Mouse (Mus musculus): Measurements from ENCODE around the gene 2310039H08Rik. TPM values are rescaled to one million over a fixed set of nuclear protein-coding genes. Genes with fewer than 3 reads are reported as not detected.

Gene 2310039H08Rik
- polyA plus RNA-seq (2015; fragmentation: Illumina TruSeq; extraction: RNeasy Lipid Tissue Mini Kit (QIAGEN cat#74804); ENCODE audit: insufficient read depth, low replicate concordance): 6.3 TPM

DNA sequence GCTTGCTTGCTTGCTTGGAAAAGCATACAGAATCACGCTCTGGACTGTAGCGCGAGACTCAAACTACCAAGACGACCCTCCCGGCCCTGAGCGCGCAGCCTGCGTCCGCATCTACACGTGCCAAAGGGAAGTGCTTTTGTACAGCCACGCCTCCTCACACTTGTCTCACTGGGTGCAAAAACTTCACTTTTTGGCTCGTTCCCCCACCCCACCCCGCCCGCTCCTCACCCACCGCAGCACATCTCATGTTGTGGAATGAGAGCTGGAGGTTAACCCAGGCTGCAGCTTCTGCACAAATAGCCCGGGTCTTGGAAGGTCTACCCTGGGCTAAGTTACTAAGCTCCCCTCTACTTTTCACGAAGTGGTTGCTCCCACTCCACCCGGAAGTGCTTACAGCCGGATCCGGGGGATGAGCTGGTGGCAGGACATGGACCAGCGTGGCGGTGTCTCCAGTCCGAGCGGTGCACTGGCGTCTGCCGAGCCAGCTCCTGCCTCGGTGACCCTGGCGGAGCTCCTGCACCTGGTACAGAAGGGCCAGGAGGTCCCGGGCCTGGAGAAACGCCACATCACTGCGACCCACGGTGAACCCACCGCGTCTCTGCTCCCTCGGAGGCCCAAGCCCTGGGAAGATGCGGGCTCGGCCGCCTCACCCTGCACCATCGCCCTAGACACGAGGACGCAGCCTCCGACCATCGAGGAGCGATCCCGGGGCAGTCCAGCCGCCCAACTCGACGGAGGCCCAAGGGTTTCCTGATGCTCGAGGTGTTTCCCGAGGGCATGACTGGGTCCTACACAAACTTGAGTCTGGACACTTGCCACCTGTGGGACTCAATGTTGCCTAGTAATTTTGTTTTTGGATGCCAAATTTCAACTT lies at the start of gene 2310039H08Rik:
Gene 2310039H08Rik, plus strand, starts transcription at position 232 of the 874 bp plus-strand sequence.

GRCm38 (mm10) chr17:46728904-46729318 lies 43.5 kb upstream of the 2310039H08Rik start, which contains the start of gene Gnmt:
TSS of gene Gnmt (minus strand) at chr17:46729168.

DNA sequence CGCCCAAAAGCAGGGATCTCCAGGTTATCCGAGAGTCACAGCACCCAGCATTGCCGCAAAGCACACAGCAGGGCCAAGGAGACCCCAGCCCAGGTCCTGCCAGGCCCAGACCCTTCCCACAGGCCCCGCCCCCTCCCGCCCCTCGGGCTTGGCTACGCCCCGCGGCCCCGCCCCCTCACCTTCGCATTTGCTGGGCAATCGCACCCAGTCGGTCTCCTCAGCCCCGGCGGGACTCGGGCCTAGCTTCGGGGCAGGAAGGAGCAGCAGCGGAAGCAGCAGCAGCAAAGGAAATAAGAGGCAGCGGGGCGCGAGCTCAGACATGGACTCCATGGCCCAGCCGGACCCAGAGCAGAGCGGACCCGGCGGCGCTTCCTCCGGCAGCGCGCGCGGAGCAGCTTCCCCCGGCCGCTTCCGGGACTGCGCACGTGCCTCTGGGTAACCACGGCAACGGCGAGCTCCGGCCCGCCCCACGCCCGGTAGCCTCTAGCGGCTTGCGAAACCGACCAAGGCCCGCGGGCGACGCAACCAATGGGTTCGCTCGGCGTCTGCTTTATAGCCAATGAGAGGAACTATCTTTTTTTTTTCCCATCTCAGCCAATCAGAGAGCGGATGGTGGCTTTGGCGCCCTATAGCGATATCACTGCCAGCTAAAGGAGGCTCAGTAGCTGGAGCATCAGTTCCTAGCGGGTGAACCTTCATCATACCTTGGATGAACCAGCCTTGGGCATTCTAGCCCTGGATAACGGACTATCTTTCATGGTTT lies 20.5 kb upstream of the 2310039H08Rik start, which contains the start of gene Cnpy3:
Gene Cnpy3, minus strand, starts transcription at position 421 of the 763 bp plus-strand sequence.

DNA sequence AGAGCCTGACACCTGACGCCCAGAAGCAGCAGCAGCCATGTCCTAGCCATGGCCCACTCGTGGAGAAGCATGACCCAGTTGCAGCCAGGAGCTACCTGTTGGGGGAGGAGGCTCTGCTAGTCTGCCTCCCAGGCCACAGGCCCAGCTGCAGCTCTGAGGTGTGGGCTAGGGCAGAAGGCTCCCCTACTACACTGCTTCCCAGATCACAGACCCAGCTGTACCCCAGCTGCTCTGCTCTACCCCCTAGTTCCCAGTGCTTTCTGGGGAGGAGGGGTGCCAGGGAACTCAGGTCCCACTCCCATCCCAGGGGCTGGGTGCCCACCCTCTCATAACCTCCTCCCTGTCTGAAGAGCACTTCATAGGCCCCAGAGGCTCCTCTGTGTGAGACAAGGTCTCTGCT lies 8.9 kb upstream of the 2310039H08Rik start, which contains the start of gene Ptcra:
Gene Ptcra, minus strand, starts transcription at position 169 of the 400 bp plus-strand sequence.

DNA sequence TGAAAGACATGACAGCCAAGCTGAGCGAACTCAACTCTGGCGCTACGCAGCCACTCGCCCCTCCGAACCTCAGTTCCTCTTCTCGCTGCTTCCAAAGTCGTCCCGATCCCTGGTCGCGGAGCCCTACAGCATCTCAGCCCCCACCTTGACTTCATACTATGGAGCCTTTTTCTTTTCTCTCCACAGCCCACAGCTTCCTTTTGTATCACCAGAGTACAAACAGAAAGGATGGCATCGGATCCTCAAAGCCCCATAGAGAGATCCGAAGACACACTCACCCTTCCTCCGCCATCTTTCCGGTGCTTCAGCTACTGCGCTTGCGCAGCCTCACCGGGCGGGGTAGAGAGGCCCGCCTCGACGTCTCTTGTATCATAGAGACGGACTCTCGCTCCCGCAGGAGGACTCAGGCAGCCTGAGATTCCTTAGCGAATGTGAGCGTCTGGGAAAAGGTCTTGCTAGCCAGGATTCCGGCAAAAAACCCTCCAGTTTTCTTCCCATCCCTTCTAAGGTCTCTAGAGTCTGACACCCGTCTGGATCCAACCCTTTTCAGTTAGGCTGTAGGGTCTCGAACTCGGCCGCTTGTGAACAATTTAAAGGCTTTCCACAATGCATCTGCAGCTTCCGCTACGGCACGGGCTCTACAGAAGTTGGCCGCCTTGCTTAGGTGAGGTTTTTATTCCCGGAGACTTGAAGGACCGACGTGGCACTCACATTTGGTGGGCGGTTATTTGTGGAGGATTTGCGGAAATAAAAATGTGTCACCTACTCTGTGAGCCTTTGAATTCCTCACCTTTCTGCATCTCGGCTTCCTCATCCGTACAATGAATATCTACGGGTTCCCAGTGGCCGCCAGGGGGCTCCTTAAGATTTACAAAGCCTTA lies 10.1 kb downstream of the 2310039H08Rik start, which contains the start of gene Rpl7l1:
Gene Rpl7l1, minus strand, starts transcription at position 332 of the 881 bp plus-strand sequence.

Other genes with a start within 250 kb of the 2310039H08Rik start
- 7.8 TPM for gene Cul9, start 226.2 kb upstream of the 2310039H08Rik start, polyA plus RNA-seq (2015; fragmentation: Illumina TruSeq; extraction: RNeasy Lipid Tissue Mini Kit (QIAGEN cat#74804); ENCODE audit: insufficient read depth, low replicate concordance)
- 9.6 TPM for gene Srf, start 216.5 kb upstream of the 2310039H08Rik start, polyA plus RNA-seq (2015; fragmentation: Illumina TruSeq; extraction: RNeasy Lipid Tissue Mini Kit (QIAGEN cat#74804); ENCODE audit: insufficient read depth, low replicate concordance)
- gene Ptk7, start 143.1 kb upstream of the 2310039H08Rik start, polyA plus RNA-seq (2015; fragmentation: Illumina TruSeq; extraction: RNeasy Lipid Tissue Mini Kit (QIAGEN cat#74804); ENCODE audit: insufficient read depth, low replicate concordance): 2.3 TPM
- gene Klc4, start 126.6 kb upstream of the 2310039H08Rik start, polyA plus RNA-seq (2015; fragmentation: Illumina TruSeq; extraction: RNeasy Lipid Tissue Mini Kit (QIAGEN cat#74804); ENCODE audit: insufficient read depth, low replicate concordance): 5.2 TPM
- 16.5 TPM for gene Mrpl2, start 126.4 kb upstream of the 2310039H08Rik start, polyA plus RNA-seq (2015; fragmentation: Illumina TruSeq; extraction: RNeasy Lipid Tissue Mini Kit (QIAGEN cat#74804); ENCODE audit: insufficient read depth, low replicate concordance)
- 2.9 TPM for gene Cul7, start 122.3 kb upstream of the 2310039H08Rik start, polyA plus RNA-seq (2015; fragmentation: Illumina TruSeq; extraction: RNeasy Lipid Tissue Mini Kit (QIAGEN cat#74804); ENCODE audit: insufficient read depth, low replicate concordance)
- 14.0 TPM for gene Rrp36, start 98.3 kb upstream of the 2310039H08Rik start, polyA plus RNA-seq (2015; fragmentation: Illumina TruSeq; extraction: RNeasy Lipid Tissue Mini Kit (QIAGEN cat#74804); ENCODE audit: insufficient read depth, low replicate concordance)
- 41.4 TPM for gene Mea1, start 93.8 kb upstream of the 2310039H08Rik start, polyA plus RNA-seq (2015; fragmentation: Illumina TruSeq; extraction: RNeasy Lipid Tissue Mini Kit (QIAGEN cat#74804); ENCODE audit: insufficient read depth, low replicate concordance)
- gene Klhdc3, start 91.7 kb upstream of the 2310039H08Rik start, polyA plus RNA-seq (2015; fragmentation: Illumina TruSeq; extraction: RNeasy Lipid Tissue Mini Kit (QIAGEN cat#74804); ENCODE audit: insufficient read depth, low replicate concordance): 35.6 TPM
- 26.7 TPM for gene Ppp2r5d, start 67.5 kb upstream of the 2310039H08Rik start, polyA plus RNA-seq (2015; fragmentation: Illumina TruSeq; extraction: RNeasy Lipid Tissue Mini Kit (QIAGEN cat#74804); ENCODE audit: insufficient read depth, low replicate concordance)
- gene Pex6, start 61.2 kb upstream of the 2310039H08Rik start, polyA plus RNA-seq (2015; fragmentation: Illumina TruSeq; extraction: RNeasy Lipid Tissue Mini Kit (QIAGEN cat#74804); ENCODE audit: insufficient read depth, low replicate concordance): 6.5 TPM
- 0.36 TPM for gene Gnmt, start 43.5 kb upstream of the 2310039H08Rik start, polyA plus RNA-seq (2015; fragmentation: Illumina TruSeq; extraction: RNeasy Lipid Tissue Mini Kit (QIAGEN cat#74804); ENCODE audit: insufficient read depth, low replicate concordance)
- 59.2 TPM for gene Cnpy3, start 20.4 kb upstream of the 2310039H08Rik start, polyA plus RNA-seq (2015; fragmentation: Illumina TruSeq; extraction: RNeasy Lipid Tissue Mini Kit (QIAGEN cat#74804); ENCODE audit: insufficient read depth, low replicate concordance)
- not detected for gene Ptcra, start 8.9 kb upstream of the 2310039H08Rik start, polyA plus RNA-seq (2015; fragmentation: Illumina TruSeq; extraction: RNeasy Lipid Tissue Mini Kit (QIAGEN cat#74804); ENCODE audit: insufficient read depth, low replicate concordance)
- gene Rpl7l1, start 10.0 kb downstream of the 2310039H08Rik start, polyA plus RNA-seq (2015; fragmentation: Illumina TruSeq; extraction: RNeasy Lipid Tissue Mini Kit (QIAGEN cat#74804); ENCODE audit: insufficient read depth, low replicate concordance): 104 TPM
- 33.0 TPM for gene Bicral, start 85.8 kb downstream of the 2310039H08Rik start, polyA plus RNA-seq (2015; fragmentation: Illumina TruSeq; extraction: RNeasy Lipid Tissue Mini Kit (QIAGEN cat#74804); ENCODE audit: insufficient read depth, low replicate concordance)
- gene Tbcc, start 118.0 kb downstream of the 2310039H08Rik start, polyA plus RNA-seq (2015; fragmentation: Illumina TruSeq; extraction: RNeasy Lipid Tissue Mini Kit (QIAGEN cat#74804); ENCODE audit: insufficient read depth, low replicate concordance): 5.2 TPM
- gene Prph2, start 137.8 kb downstream of the 2310039H08Rik start, polyA plus RNA-seq (2015; fragmentation: Illumina TruSeq; extraction: RNeasy Lipid Tissue Mini Kit (QIAGEN cat#74804); ENCODE audit: insufficient read depth, low replicate concordance): not detected
- 57.4 TPM for gene Ubr2, start 237.9 kb downstream of the 2310039H08Rik start, polyA plus RNA-seq (2015; fragmentation: Illumina TruSeq; extraction: RNeasy Lipid Tissue Mini Kit (QIAGEN cat#74804); ENCODE audit: insufficient read depth, low replicate concordance)

Measured in spleen, adult 10 weeks (tissue).